Mouse (Mus musculus) neural tube, embryonic 13.5 days (tissue): ENCODE results near the gene Rnase2b. TPM values are rescaled to one million over a fixed set of nuclear protein-coding genes. Genes with fewer than 3 reads are reported as not detected.
"Not testable (repeated sequence)": the region's sequence is repeated elsewhere in the genome, so short reads cannot be mapped to it uniquely, and the experiment has no call there.

Experiments used
- ATAC-seq: fragments of 200-750 bp; cut with Nextera tagmentation; 2 replicates; pipeline ENCODE4 v1.8.0; 2017; ENCODE audit warnings: low read depth, mild to moderate bottlenecking, moderate TSS enrichment, moderate library complexity
- H3K27ac ChIP-seq: fragments of 300-500 bp; sonication (generic); replicated peaks from 2 replicates; pipeline ENCODE4 v1.5.1; 2015; ENCODE audit warnings: moderate library complexity, mild to moderate bottlenecking, inconsistent platforms
- H3K27me3 ChIP-seq: fragments of 300-500 bp; sonication (generic); 2 replicates; pipeline ENCODE4 v1.6.1; 2015; ENCODE audit warnings: mild to moderate bottlenecking, inconsistent platforms
- H3K36me3 ChIP-seq: fragments of 300-500 bp; sonication (generic); 2 replicates; pipeline ENCODE4 v1.6.1; 2015; ENCODE audit warnings: mild to moderate bottlenecking, inconsistent platforms
- H3K4me1 ChIP-seq: fragments of 300-500 bp; sonication (generic); replicated peaks from 2 replicates; pipeline ENCODE4 v1.6.1; 2015; ENCODE audit warnings: inconsistent platforms
- H3K4me2 ChIP-seq: fragments of 300-500 bp; sonication (generic); 2 replicates; pipeline ENCODE4 v1.6.1; 2015; ENCODE audit warnings: inconsistent platforms, mild to moderate bottlenecking, moderate library complexity
- H3K4me3 ChIP-seq: fragments of 300-500 bp; sonication (generic); 2 replicates; pipeline ENCODE4 v1.5.1; 2015; ENCODE audit warnings: mild to moderate bottlenecking, inconsistent platforms
- H3K9ac ChIP-seq: fragments of 300-500 bp; sonication (generic); 2 replicates; pipeline ENCODE4 v1.6.1; 2015; ENCODE audit warnings: moderate library complexity, mild to moderate bottlenecking, inconsistent platforms
- H3K9me3 ChIP-seq: fragments of 300-500 bp; sonication (generic); 2 replicates; pipeline ENCODE4 v1.6.1; 2016; ENCODE audit warnings: inconsistent platforms
- WGBS: fragments of 180-500 bp; shearing (Covaris S2); methylation state at CpG from one replicate; pipeline ENCODE4 v1.1.7; 2015; 5-methylcytosine and 5-hydroxymethylcytosine counted together
- polyA plus RNA-seq: library from polyadenylated mRNA; unstranded; fragments of >200 nt; fragmentation: Nextera tagmentation; extraction: Ambion mirVana; gene quantifications from 2 replicates; pipeline ENCODE4 v1.2.1, GENCODE M21; 2015

Rnase2b gene
- polyA plus RNA-seq, 1 experiment from 2014 or later: not detected

- H3K9me3 ChIP-seq: no peaks in the 10 kb centered on the region
- no peak overlapping the region for H3K27ac ChIP-seq
- no peak overlapping the region for H3K4me3 ChIP-seq
- H3K36me3 ChIP-seq: no peaks in the 10 kb centered on the region
- WGBS: 34% methylated on average over 4 of the region's 4 CpGs
- no peak overlapping the region for H3K4me2 ChIP-seq
- no peak for ATAC-seq
- H3K9ac ChIP-seq: no peak overlapping the region
- H3K4me1 ChIP-seq: no peaks in the 10 kb centered on the region
- no peaks in the 10 kb centered on the region for H3K27me3 ChIP-seq
Measured at GRCm38 (mm10) chr14:51156736-51157068, 5.4 kb upstream of the Rnase2b start.

- no peaks in the 10 kb centered on the region for H3K36me3 ChIP-seq
- H3K27ac ChIP-seq: no peak overlapping the region
- no peak overlapping the region for H3K4me3 ChIP-seq
- H3K9ac ChIP-seq: no peak overlapping the region
- no peaks in the 10 kb centered on the region for H3K27me3 ChIP-seq
- ATAC-seq: no peak
- H3K4me1 ChIP-seq: no peaks in the 10 kb centered on the region
- H3K4me2 ChIP-seq: no peak overlapping the region
- no peaks in the 10 kb centered on the region for H3K9me3 ChIP-seq
- WGBS: 92% methylated on average over 1 of the region's 1 CpGs
Measured at GRCm38 (mm10) chr14:51157072-51157471, 5.0 kb upstream of the Rnase2b start.

- H3K4me1 ChIP-seq, H3K4me3 ChIP-seq, H3K36me3 ChIP-seq, H3K4me2 ChIP-seq, H3K9me3 ChIP-seq, H3K27ac ChIP-seq, ATAC-seq, H3K27me3 ChIP-seq, H3K9ac ChIP-seq: not testable (repeated sequence)
- WGBS: 84% methylated on average over 6 of the region's 6 CpGs
Measured at GRCm38 (mm10) chr14:51163323-51163722, 1.3 kb downstream of the Rnase2b start.

GRCm38 (mm10) chr14:51165435-51165834, 3.4 kb downstream of the Rnase2b start:
- no peaks in the 10 kb centered on the region for H3K36me3 ChIP-seq
- no peak overlapping the region for H3K9ac ChIP-seq
- no peak overlapping the region for H3K4me3 ChIP-seq
- H3K9me3 ChIP-seq: no peaks in the 10 kb centered on the region
- H3K4me1 ChIP-seq: no peaks in the 10 kb centered on the region
- no peaks in the 10 kb centered on the region for H3K27me3 ChIP-seq
- ATAC-seq: no peak
- no peak overlapping the region for H3K4me2 ChIP-seq
- H3K27ac ChIP-seq: no peak overlapping the region
- WGBS: 100% methylated on average over 1 of the region's 1 CpGs

GRCm38 (mm10) chr14:51166068-51166467, 4.0 kb downstream of the Rnase2b start:
- no peaks in the 10 kb centered on the region for H3K4me1 ChIP-seq
- H3K4me3 ChIP-seq: no peak overlapping the region
- H3K4me2 ChIP-seq: no peak overlapping the region
- no peaks in the 10 kb centered on the region for H3K27me3 ChIP-seq
- no peaks in the 10 kb centered on the region for H3K36me3 ChIP-seq
- no peak for ATAC-seq
- no peaks in the 10 kb centered on the region for H3K9me3 ChIP-seq
- H3K27ac ChIP-seq: no peak overlapping the region
- H3K9ac ChIP-seq: no peak overlapping the region

GRCm38 (mm10) chr14:51172095-51172865, 10.2 kb downstream of the Rnase2b start:
- not testable (repeated sequence) for ATAC-seq, H3K27ac ChIP-seq, H3K9ac ChIP-seq, H3K36me3 ChIP-seq, H3K4me2 ChIP-seq, H3K9me3 ChIP-seq, H3K27me3 ChIP-seq, H3K4me1 ChIP-seq, H3K4me3 ChIP-seq
- 36% methylated on average over 9 of the region's 9 CpGs for WGBS

- ATAC-seq, H3K4me1 ChIP-seq: not testable (repeated sequence)
Measured at GRCm38 (mm10) chr14:51172947-51173346, 10.9 kb downstream of the Rnase2b start.

GRCm38 (mm10) chr14:51173843-51174242, 11.8 kb downstream of the Rnase2b start:
- WGBS: 77% methylated on average over 4 of the region's 4 CpGs
- no peaks in the 10 kb centered on the region for H3K27me3 ChIP-seq
- no peak overlapping the region for H3K9ac ChIP-seq
- no peak overlapping the region for H3K4me3 ChIP-seq
- H3K36me3 ChIP-seq: no peaks in the 10 kb centered on the region
- no peak overlapping the region for H3K4me2 ChIP-seq
- H3K27ac ChIP-seq: no peak overlapping the region
- no peaks in the 10 kb centered on the region for H3K4me1 ChIP-seq
- H3K9me3 ChIP-seq: no peaks in the 10 kb centered on the region
- ATAC-seq: no peak

More at GRCm38 (mm10) chr14:51172947-51173346, 10.9 kb downstream of the Rnase2b start:
- 45% methylated on average over 4 of the region's 4 CpGs for WGBS
- not testable (repeated sequence) for H3K9me3 ChIP-seq, H3K36me3 ChIP-seq, H3K27me3 ChIP-seq, H3K4me3 ChIP-seq, H3K9ac ChIP-seq, H3K27ac ChIP-seq, H3K4me2 ChIP-seq

- H3K36me3 ChIP-seq, ATAC-seq, H3K27me3 ChIP-seq, H3K4me2 ChIP-seq, H3K4me1 ChIP-seq, H3K9ac ChIP-seq, H3K9me3 ChIP-seq, H3K27ac ChIP-seq, H3K4me3 ChIP-seq: not testable (repeated sequence)
- 80% methylated on average over 2 of the region's 2 CpGs for WGBS
Measured at GRCm38 (mm10) chr14:51181051-51181450, 19.0 kb downstream of the Rnase2b start.

- Histone ChIP-seq H3K9ac (no peak overlapping the region), H3K9me3 (no peaks in the 10 kb centered on the region), H3K4me3 (no peak overlapping the region), H3K4me1 (no peaks in the 10 kb centered on the region), H3K36me3 (no peaks in the 10 kb centered on the region), H3K27ac (no peak overlapping the region), H3K4me2 (no peak overlapping the region), H3K27me3 (no peaks in the 10 kb centered on the region)
- ATAC-seq: no peak
- WGBS: 92% methylated on average over 4 of the region's 4 CpGs
Measured at GRCm38 (mm10) chr14:51195681-51196080, 33.6 kb downstream of the Rnase2b start.

GRCm38 (mm10) chr14:51199098-51200023, 37.3 kb downstream of the Rnase2b start, which contains the start of gene Ang2:
Ang2 (minus strand) TSS chr14:51199148.
- Histone ChIP-seq H3K27ac (no peak within 1 kb of the TSS), H3K9me3 (no peaks in the 10 kb centered on the region), H3K36me3 (no peaks in the 10 kb centered on the region), H3K4me1 (no peaks in the 10 kb centered on the region), H3K4me2 (no peak within 1 kb of the TSS), H3K27me3 (no peaks in the 10 kb centered on the region), H3K9ac (no peak within 1 kb of the TSS), H3K4me3 (no peak within 1 kb of the TSS)
- 80% methylated on average over 5 of the region's 5 CpGs for WGBS
- no peak for ATAC-seq

- Histone ChIP-seq H3K36me3 (no peaks in the 10 kb centered on the region), H3K4me2 (no peak overlapping the region), H3K4me1 (no peaks in the 10 kb centered on the region), H3K9me3 (no peaks in the 10 kb centered on the region), H3K9ac (no peak overlapping the region), H3K27me3 (no peaks in the 10 kb centered on the region), H3K4me3 (no peak overlapping the region), H3K27ac (no peak overlapping the region)
- 96% methylated on average over 2 of the region's 2 CpGs for WGBS
- no peak for ATAC-seq
Measured at GRCm38 (mm10) chr14:51200054-51200453, 38.0 kb downstream of the Rnase2b start.
